Mouse (Mus musculus) cerebellum, postnatal 25 days (tissue): ENCODE results near the gene Sh3tc1.
A peak's percentile ranks its signal among the peaks of the same experiment; 100 is the strongest.

Experiments used
- DNase-seq, 2 experiments: peaks; one replicate each; pipeline ENCODE4 v3.0.0; 2021; ENCODE audit warnings: mixed read lengths in 2 of 2

Gene Sh3tc1

DNA sequence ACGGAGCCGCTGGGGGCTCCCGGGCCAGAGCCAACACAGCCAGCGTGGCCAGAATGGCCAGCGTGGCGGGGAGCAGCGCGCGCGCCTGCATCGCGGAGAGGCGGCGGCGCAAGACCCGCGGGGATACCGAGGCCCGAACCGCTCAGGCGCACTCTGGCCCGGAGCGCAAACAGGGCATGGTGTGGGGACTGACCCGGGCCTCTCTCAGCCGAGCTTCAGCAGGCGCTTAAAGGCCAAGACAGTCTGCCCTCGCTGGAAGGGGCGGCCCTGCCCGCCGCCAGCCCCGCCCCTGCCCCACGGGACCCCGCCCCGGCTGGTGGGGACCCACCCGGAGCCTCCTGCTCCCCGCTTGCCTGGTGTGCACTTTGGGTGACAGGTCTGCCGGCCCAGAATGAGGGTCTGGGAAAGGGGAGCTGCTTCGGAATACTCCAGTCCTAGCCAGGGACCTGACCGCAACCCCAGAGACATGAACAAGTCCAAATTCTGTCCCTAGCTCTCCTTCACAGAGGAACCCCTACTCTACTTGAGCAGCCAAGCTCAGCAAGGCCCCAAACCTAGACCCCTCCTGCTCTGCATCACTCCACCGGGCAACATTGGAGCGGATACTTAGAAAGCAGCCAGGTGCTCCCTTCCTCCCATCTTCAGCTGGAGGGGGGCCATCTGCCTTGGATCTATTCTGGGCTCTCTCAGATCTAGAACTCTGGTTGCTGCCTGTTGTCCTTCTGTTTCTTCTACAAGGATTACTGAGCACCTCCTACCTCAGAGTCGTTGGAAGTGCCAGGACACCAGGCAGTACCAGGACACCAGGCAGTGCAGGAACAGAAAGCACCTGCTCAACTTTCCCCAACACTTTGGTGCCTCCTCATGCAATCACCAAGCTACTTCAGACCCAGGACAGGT, 60.3 kb downstream of the Sh3tc1 start, which contains the start of gene Htra3:
Gene Htra3, minus strand, starts transcription at position 527 of the 900 bp plus-strand sequence.
- DNase-seq = no peak

DNA sequence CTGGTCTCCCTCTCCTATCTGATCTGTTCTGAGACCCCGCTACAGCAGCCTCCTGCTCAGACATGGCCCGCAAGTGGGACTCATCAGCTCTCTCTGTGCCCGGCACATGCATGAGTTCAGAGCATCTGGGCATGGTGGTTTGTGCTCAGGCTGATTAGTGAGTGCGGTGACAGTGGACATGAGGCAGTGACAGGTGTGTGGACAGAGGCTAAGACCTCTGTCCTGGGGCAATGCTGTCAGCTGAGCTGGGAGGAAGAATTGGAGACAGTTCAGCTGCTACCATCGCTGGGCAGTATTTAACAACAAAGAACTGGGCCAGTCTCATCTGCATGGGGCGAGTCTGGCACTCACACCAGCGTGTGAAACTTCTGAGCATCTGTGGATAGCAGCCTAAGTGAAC, 62.8 kb downstream of the Sh3tc1 start:
- DNase-seq = no peak

DNA sequence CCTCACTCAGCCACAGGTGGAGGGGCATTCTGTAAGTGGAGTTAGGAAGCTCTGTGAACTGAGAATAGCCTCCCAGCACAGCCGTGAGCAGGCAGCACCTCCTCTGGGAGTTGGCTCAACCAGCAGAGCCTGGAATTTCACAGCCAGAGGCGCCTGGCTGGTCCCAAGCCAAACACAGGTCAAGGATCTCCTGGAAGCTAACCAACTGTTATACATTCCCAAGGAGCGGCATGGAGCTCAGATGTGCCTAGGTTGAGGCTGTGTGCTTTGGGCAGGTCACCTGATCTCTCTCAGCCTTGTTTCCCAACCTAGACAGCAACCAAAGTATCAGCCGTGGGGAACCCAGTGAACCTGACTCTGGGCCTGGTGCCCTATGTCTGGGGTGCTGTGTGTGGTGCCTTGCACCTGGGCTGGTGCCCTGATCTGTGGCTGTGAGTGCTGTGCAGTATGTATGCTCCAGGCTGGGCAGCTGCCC, 65.7 kb downstream of the Sh3tc1 start:
- DNase-seq = peak in 1 of 2 experiments; percentile 15

DNA sequence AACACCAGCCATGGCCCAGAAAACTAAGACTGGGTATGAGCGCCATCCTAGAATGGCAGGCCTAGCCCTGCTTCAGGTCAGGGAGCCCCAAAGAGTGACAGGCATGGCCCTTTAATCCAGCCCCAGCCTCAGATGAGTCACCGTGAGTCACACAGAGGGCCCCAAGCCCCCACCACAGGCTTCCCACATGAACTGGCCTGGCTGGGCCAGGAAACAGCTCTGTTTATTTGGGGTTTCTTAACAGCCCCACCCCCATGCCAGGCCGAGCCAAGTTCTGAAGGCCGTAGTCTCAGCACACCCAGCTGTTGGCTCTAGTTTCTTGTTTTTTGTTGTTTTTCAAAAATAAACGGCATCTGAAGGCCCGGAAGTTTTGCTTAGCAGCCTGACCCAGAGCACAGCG, 66.7 kb downstream of the Sh3tc1 start:
- peak in 1 of 2 experiments; percentile 33 for DNase-seq

DNA sequence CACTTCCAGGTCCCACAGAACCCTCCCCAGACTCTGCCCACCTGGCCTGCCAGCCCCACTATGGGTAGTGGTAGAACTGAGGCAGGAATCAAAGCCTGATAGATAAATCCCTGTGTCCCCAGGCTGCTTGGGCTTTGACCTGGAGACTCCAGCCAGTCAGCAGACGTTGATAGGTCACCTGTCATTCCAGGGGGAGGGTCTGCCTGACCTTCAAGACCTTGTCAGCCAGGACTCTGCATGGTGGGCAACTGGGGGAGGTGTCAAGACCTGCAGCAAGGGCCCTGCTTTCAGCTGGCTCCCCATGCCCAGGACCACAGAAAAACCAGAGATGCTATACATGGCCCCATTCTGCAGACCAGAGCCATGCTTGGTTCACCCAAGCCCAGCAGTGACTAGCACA, 67.2 kb downstream of the Sh3tc1 start:
- no peak for DNase-seq

DNA sequence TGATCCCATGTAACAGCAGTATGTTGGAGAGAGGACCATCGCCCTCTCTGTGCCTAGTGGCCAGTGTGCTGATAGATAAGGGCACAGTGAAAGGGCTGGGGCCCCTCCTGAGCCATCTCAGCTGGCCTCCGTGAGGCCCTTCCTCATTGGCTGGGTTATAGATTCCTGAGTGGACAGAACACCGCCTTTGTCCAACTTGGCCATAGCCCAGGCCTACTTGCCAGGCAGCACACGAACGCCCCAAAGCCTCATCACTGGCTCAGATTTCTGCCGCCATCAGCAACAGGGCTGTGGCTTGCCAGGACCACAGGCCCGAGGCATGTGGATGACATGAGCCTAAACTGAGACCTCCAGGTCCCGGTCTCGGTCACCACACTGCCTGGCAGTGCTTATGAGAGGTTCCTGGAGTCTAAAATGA, 68.3 kb downstream of the Sh3tc1 start:
- peak; percentile 45 to 63 for DNase-seq

DNA sequence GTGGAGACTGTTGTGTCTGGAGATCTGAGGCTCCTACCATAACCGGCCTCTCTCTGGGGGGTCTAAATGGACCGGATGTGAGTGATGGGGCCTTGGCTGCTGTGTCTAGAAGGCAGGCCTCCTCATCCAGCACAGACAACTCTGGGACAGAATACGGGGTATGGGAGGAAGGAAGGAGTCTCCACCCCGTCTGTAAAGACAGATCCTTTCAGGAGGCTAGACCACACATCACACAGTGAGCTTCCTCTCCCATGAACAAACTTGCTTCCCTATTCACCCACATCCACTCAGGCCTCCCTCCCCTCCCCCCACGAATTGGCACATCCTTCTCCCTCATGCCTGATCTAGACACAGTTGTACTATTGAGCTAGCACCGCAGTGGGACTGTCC, 69.4 kb downstream of the Sh3tc1 start:
- DNase-seq = peak in 1 of 2 experiments; percentile 22

DNA sequence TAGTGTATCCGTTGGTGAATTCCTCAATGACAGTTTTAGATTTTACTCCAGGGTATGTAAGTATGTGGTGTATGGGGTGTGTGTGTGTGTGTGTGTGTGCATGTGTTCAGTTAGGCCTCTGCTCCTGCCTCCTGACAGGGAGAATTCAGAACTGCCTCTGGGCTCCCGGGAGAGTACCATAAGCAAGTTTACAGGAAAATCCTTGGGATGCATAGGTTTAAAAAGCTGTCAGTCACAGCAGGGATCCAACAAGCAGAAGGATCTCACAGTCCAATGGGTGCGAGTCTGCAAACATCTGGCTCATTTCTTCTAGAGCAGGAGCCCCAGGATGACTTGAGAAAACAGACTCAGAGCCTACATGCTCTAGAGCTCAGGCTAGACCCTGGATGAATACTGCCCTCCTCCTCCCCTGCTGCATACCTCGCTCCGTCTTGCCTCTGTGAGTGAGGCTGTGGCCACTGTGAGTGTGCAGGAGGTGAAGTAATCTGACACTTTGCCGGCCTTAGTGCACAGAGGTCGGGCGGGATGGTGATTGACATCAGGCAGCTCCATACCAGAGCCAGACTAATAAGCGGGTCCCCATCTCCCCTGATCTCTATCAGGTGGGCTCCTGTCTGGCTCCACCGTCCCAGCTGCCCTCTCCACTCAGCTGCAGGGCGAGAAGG, 69.9 kb downstream of the Sh3tc1 start:
- no peak for DNase-seq

DNA sequence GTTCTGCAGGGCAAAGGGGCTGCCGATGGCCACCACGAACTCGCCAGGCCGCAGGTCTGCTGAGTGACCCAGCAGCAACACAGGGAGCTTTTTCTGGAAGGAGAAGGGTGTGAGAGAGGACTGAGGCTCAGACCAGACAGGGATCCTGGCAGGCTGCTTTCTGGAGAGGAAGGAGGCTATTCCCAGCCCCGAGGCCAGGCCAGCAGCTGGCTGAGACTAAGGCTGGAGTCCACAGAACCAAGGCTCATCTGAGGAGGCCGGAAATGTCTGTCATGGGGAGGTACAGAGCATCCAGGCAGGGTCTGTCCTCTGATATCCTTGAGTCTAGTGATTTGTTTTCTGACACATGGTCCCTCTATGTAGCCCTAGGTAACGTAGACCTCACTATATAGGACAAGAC, 73.6 kb downstream of the Sh3tc1 start:
- DNase-seq = no peak

DNA sequence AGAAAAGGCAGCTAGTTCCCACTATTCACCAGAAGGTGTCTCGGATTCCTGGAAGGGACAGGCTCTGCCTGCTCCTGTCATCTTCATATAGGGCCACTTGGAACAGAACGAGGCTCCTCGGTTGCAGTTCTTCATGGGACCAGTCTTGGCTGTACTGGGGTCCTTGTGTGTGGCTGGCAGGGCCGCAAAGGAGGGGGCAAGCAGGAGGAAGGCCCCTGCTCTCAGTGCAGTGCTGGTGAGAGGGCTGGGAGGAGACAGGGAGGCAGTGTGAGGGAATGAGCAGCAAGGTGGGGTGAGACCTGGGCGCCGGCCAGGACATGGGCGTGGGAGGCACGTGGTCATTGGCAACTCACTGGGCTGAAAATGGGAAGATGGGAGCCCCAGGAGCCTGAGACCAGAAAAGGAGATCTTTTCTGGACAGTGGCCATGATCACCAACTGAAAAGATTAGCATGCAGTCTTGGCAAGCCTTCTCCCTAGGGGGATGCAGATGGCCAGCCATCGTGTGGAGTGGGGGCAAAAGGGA, 77.7 kb downstream of the Sh3tc1 start:
- peak in 1 of 2 experiments; percentile 21 for DNase-seq

DNA sequence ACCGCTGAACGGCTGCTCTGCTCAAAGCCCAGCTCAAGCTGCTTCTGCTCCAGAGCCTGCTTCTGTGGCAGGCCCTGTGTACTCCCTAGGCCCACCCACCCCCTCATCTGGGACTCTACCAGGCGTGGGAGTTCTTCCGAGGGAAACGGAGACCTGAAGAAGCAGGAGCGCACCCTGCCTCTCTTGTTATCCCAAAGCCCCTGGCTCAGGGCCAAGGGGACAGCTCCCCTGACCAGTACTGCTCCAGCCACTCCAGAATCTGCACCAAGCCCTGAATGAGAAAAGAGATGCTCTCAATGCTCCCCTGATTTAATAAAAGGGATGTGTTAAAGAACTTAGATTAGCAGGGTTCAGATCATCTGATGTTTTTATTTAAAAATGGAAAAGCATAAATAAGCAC, 78.6 kb downstream of the Sh3tc1 start:
- no peak for DNase-seq

DNA sequence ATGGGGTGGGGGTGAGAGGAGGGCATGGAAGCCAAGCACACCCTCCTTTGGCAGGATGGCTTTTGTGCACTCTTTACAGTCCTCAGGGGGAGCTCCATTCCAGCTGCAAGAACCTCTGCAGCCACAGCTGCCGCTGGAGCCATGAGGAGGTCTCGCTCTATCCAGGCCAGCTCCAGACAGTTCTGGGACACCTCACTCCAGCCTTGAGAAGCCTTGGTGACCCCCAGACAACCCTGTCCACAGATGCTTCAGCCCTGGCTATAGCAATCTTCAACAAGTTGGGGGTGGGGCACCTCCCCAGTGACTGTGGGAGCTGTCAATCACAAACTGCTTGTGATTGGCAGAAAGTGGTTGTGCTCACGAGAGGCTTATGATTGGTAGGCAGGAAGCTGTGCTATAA, 80.3 kb downstream of the Sh3tc1 start:
- DNase-seq = no peak

DNA sequence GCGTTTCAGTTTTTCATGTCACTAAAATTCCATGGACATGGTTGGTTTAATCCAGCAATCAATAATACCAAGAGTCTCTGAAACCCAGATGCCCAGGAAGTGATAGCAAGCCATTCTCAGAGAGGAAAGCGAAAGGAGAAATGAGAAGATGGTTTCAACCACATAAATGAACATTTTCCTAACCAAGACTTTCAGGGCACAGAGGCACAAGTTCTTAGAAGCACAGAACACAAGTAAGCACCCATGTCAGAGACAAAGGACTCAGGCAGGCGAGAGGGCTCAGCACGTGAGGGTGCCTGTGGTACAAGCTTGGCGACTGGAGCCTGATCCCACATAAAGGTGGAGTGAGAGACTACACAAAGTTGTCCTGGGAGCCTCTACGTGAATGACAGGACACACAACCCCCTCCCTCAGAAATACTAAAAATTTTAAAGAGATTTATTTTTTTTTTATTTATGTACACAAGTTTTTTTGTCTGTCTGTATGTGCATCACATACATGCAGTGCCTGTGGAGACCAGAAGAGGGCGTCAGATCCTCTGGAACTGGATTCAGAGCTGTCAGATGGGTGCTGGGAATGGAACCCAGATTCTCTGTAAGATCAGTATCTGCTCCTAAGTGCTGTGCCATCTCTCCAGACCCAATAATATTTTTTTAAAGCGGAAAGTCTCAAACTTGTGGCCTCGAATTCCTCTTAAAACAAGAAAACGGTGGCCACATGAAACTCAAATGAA, 83.9 kb downstream of the Sh3tc1 start:
- DNase-seq = no peak

DNA sequence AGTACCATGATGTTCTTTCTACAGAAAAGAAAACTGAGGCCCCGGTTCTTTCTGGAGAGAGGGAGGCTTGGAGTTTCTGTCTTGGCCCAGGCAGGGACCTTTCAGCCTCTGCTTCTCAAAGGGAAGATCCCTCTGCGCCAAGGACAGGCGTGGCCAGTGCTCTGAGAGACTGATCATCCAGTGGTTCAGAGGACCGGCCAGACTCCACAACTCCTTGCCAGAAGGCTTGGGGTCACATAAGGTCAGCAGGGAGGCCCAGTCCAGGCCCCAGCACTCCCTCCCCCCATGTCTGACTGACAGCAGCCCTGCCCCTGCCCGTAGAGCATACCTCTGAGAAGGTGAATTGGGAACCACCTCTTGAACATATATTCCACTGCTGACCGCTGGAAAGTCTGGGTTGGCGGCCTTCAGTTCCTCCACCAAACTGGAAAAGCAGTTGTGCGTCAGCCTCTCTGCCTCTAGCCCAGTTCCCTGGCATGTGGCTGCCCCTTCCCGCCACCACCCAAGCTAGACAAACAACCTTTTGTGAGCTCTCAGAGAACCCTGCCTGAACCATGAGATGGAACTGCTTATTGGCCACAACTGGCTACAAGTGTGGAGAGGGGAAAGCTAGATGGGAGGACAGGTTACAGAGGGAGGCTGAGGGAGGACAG, 85.9 kb downstream of the Sh3tc1 start:
- no peak for DNase-seq

DNA sequence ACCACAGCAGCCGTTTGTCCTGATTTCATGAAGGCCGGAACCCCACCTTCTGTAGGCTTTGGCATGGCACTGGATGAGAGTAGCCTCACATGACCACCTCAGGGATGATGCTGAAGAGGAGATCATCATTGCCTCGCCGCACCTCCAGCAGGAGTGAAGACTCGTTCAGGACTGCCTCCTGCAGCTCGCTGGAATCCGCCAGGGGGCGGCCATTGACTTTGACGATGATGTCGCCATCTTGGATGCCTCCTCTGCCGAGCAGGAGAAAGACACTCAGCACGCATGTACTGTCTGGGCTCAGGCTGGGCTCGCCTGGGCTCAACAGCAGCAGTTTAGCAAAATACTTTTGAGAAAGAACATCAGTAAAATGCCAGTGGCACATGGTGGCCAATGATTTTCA, 86.9 kb downstream of the Sh3tc1 start:
- no peak for DNase-seq

DNA sequence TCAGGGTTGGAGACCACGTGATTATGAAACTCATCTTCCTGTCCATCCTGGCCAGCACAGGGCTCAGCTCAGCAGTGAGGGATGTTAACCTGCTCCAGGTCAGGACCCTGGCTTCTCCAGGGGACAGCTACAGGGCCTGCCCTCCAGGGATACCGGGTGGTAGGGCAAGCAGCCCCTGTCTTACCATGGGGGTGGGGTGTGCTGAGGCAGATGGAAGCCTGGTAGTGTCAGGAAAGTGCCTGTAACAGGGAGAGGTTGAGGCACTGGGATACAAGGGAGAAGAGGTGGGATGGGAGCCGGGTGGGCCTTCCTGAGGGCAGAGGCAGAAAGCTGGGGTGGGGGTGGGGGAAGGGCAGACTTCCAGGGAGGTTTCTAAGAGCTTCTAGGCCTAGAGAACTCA, 87.5 kb downstream of the Sh3tc1 start:
- no peak for DNase-seq

DNA sequence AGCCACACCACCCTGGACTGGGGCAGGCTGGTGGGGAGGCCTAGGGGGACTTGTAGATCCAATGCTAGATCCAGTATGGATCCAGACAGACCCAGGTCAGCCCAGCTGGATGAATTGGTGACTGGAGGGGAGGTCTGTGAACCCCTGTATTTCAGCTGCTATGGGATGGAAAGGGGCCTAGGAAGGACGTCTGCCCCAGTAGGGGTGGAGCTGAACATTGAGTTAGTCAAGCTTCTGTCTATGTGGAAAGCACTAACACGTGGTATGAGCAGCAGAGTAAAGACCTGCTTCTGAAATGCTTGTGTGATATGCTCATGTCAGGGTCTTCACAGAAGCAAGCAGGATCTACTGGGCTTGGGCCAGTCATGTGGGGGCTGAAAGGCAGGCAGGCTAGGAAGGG, 91.6 kb downstream of the Sh3tc1 start:
- DNase-seq = no peak

DNA sequence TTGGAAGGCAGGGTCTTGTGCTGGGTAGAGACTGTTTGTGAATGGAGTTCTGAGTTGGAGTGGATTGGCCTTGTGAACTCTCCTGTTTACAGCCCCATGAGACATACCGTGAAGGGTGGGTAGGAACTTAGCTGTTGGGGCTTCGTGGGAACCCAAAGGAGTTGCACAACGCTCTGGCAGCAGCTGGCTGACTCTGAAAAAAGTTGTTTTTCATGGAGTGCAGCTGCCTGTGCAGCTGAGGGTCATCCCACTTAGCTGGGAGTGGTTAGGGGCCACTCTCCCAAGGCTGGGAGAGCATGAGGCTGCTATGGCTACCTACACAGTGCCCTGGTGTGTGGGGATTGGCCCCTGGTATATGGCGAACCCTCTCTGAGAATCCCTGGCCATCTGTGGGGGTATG, 92.2 kb downstream of the Sh3tc1 start:
- DNase-seq = no peak
